Mouse (Mus musculus): Measurements from ENCODE around the gene Phactr2. TPM values are rescaled to one million over a fixed set of nuclear protein-coding genes. Genes with fewer than 3 reads are reported as not detected.

Phactr2 gene
- total and polyA plus RNA-seq, 3 experiments = 0.33 TPM; not detected in 2

- H3K4me1 ChIP-seq (ENCODE audit: insufficient read depth, low read depth, low read length) = no peaks in the 10 kb centered on the region
- no peak overlapping the region for H3K4me3 ChIP-seq (ENCODE audit: low read depth, low read length)
- DNase-seq (ENCODE audit: low spot score) (no peak), ATAC-seq (ENCODE audit: extremely low read depth, insufficient number of reproducible peaks, low FRiP score, poor library complexity, severe bottlenecking) (no peak)
- H3K27me3 ChIP-seq (ENCODE audit: insufficient read depth, low read length) = peaks cover 5% of the 10 kb centered on the region; the same call in 1 of the 2 replicates
- H3K9me3 ChIP-seq (replicated peaks) = no peaks in the 10 kb centered on the region
- H3K36me3 ChIP-seq (replicated peaks) = no peaks in the 10 kb centered on the region
- TF ChIP-seq TAL1 (conservative IDR thresholded peaks at IDR 0.05; ENCODE audit: low read depth, low read length) = no peak
- TF ChIP-seq GATA1 (IDR thresholded peaks at IDR 0.05; ENCODE audit: borderline replicate concordance, low read length) = no peak
Measured at GRCm38 (mm10) chr10:13303271-13304265, 170.6 kb downstream of the Phactr2 start.

GRCm38 (mm10) chr10:13300601-13301000 is 173.6 kb downstream of the Phactr2 start:
- Histone ChIP-seq H3K27me3 (ENCODE audit: insufficient read depth, low read length) (peaks cover 7% of the 10 kb centered on the region; the same call in 1 of the 2 replicates), H3K36me3 (replicated peaks) (no peaks in the 10 kb centered on the region), H3K4me1 (ENCODE audit: insufficient read depth, low read depth, low read length) (no peaks in the 10 kb centered on the region), H3K4me3 (ENCODE audit: low read depth, low read length) (no peak overlapping the region), H3K9me3 (replicated peaks) (no peaks in the 10 kb centered on the region)
- DNase-seq (ENCODE audit: low spot score) = no peak
- TF ChIP-seq POLR2AphosphoS5 (IDR thresholded peaks at IDR 0.05; ENCODE audit: insufficient replicate concordance, low read depth, low read length) (no peak), GATA1 (IDR thresholded peaks at IDR 0.05; ENCODE audit: borderline replicate concordance, low read length) (no peak), GATA2 (IDR thresholded peaks at IDR 0.05; ENCODE audit: borderline replicate concordance, low read depth, low read length) (no peak), TAL1 (conservative IDR thresholded peaks at IDR 0.05; ENCODE audit: low read depth, low read length) (no peak), CTCF (IDR thresholded peaks at IDR 0.05; ENCODE audit: low read depth, low read length) (no peak)
- ATAC-seq (ENCODE audit: extremely low read depth, insufficient number of reproducible peaks, low FRiP score, poor library complexity, severe bottlenecking) = no peak

- ATAC-seq (ENCODE audit: extremely low read depth, insufficient number of reproducible peaks, low FRiP score, poor library complexity, severe bottlenecking) (no peak), DNase-seq (ENCODE audit: low spot score) (no peak)
- Histone ChIP-seq H3K27me3 (ENCODE audit: insufficient read depth, low read length) (peaks cover 7% of the 10 kb centered on the region; the same call in 1 of the 2 replicates), H3K36me3 (replicated peaks) (no peaks in the 10 kb centered on the region), H3K9me3 (replicated peaks) (no peaks in the 10 kb centered on the region), H3K4me1 (ENCODE audit: insufficient read depth, low read depth, low read length) (no peaks in the 10 kb centered on the region), H3K4me3 (ENCODE audit: low read depth, low read length) (no peak overlapping the region)
- TF ChIP-seq POLR2AphosphoS5 (IDR thresholded peaks at IDR 0.05; ENCODE audit: insufficient replicate concordance, low read depth, low read length) = no peak
- TF ChIP-seq TAL1 (conservative IDR thresholded peaks at IDR 0.05; ENCODE audit: low read depth, low read length) = no peak
- TF ChIP-seq GATA2 (IDR thresholded peaks at IDR 0.05; ENCODE audit: borderline replicate concordance, low read depth, low read length) = no peak
- TF ChIP-seq CTCF (IDR thresholded peaks at IDR 0.05; ENCODE audit: low read depth, low read length) = no peak
- no peak for TF ChIP-seq GATA1 (IDR thresholded peaks at IDR 0.05; ENCODE audit: borderline replicate concordance, low read length)
Measured at GRCm38 (mm10) chr10:13300196-13300595, 174.0 kb downstream of the Phactr2 start.

- TF ChIP-seq GATA1 (IDR thresholded peaks at IDR 0.05; ENCODE audit: borderline replicate concordance, low read length) (no peak), TAL1 (conservative IDR thresholded peaks at IDR 0.05; ENCODE audit: low read depth, low read length) (no peak), POLR2AphosphoS5 (IDR thresholded peaks at IDR 0.05; ENCODE audit: insufficient replicate concordance, low read depth, low read length) (no peak), CTCF (IDR thresholded peaks at IDR 0.05; ENCODE audit: low read depth, low read length) (no peak), GATA2 (IDR thresholded peaks at IDR 0.05; ENCODE audit: borderline replicate concordance, low read depth, low read length) (no peak)
- no peaks in the 10 kb centered on the region for H3K36me3 ChIP-seq (replicated peaks)
Measured at GRCm38 (mm10) chr10:13294886-13295285, 179.3 kb downstream of the Phactr2 start.

GRCm38 (mm10) chr10:13292026-13292425 is 182.2 kb downstream of the Phactr2 start:
- H3K36me3 ChIP-seq (replicated peaks) = no peaks in the 10 kb centered on the region
- DNase-seq (ENCODE audit: low spot score) (no peak), ATAC-seq (ENCODE audit: extremely low read depth, insufficient number of reproducible peaks, low FRiP score, poor library complexity, severe bottlenecking) (no peak)
- peaks cover 8% of the 10 kb centered on the region; the same call in 1 of the 2 replicates for H3K4me1 ChIP-seq (ENCODE audit: insufficient read depth, low read depth, low read length)
- TF ChIP-seq CTCF (IDR thresholded peaks at IDR 0.05; ENCODE audit: low read depth, low read length) (no peak), POLR2AphosphoS5 (IDR thresholded peaks at IDR 0.05; ENCODE audit: insufficient replicate concordance, low read depth, low read length) (no peak), TAL1 (conservative IDR thresholded peaks at IDR 0.05; ENCODE audit: low read depth, low read length) (no peak), GATA1 (IDR thresholded peaks at IDR 0.05; ENCODE audit: borderline replicate concordance, low read length) (no peak), GATA2 (IDR thresholded peaks at IDR 0.05; ENCODE audit: borderline replicate concordance, low read depth, low read length) (no peak)
- no peak overlapping the region for H3K4me3 ChIP-seq (ENCODE audit: low read depth, low read length)
- H3K27me3 ChIP-seq (ENCODE audit: insufficient read depth, low read length) = peaks cover 12% of the 10 kb centered on the region
- H3K9me3 ChIP-seq (replicated peaks) = no peaks in the 10 kb centered on the region

More at GRCm38 (mm10) chr10:13294886-13295285, 179.3 kb downstream of the Phactr2 start:
- DNase-seq (ENCODE audit: low spot score) (no peak), ATAC-seq (ENCODE audit: extremely low read depth, insufficient number of reproducible peaks, low FRiP score, poor library complexity, severe bottlenecking) (no peak)
- Histone ChIP-seq H3K9me3 (replicated peaks) (no peaks in the 10 kb centered on the region), H3K27me3 (ENCODE audit: insufficient read depth, low read length) (peaks cover 7% of the 10 kb centered on the region), H3K4me1 (ENCODE audit: insufficient read depth, low read depth, low read length) (no peaks in the 10 kb centered on the region), H3K4me3 (ENCODE audit: low read depth, low read length) (no peak overlapping the region)

GRCm38 (mm10) chr10:13289252-13289961 is 184.8 kb downstream of the Phactr2 start:
- Histone ChIP-seq H3K36me3 (replicated peaks) (no peaks in the 10 kb centered on the region), H3K27me3 (ENCODE audit: insufficient read depth, low read length) (peaks cover 13% of the 10 kb centered on the region), H3K4me1 (ENCODE audit: insufficient read depth, low read depth, low read length) (peaks cover 8% of the 10 kb centered on the region; the same call in 1 of the 2 replicates), H3K4me3 (ENCODE audit: low read depth, low read length) (no peak overlapping the region), H3K9me3 (replicated peaks) (no peaks in the 10 kb centered on the region)
- DNase-seq (ENCODE audit: low spot score) = no peak
- no peak for ATAC-seq (ENCODE audit: extremely low read depth, insufficient number of reproducible peaks, low FRiP score, poor library complexity, severe bottlenecking)
- TF ChIP-seq GATA1 (IDR thresholded peaks at IDR 0.05; ENCODE audit: borderline replicate concordance, low read length) (no peak), GATA2 (IDR thresholded peaks at IDR 0.05; ENCODE audit: borderline replicate concordance, low read depth, low read length) (no peak), CTCF (IDR thresholded peaks at IDR 0.05; ENCODE audit: low read depth, low read length) (no peak), POLR2AphosphoS5 (IDR thresholded peaks at IDR 0.05; ENCODE audit: insufficient replicate concordance, low read depth, low read length) (no peak), TAL1 (conservative IDR thresholded peaks at IDR 0.05; ENCODE audit: low read depth, low read length) (no peak)
